Mouse (Mus musculus): ENCODE results near the gene Npvf. TPM values are rescaled to one million over a fixed set of nuclear protein-coding genes. Genes with fewer than 3 reads are reported as not detected.
"Not testable (repeated sequence)": the region's sequence is repeated elsewhere in the genome, so short reads cannot be mapped to it uniquely, and the experiment has no call there.

The Npvf gene
- total RNA-seq, 2 experiments from 2014 or later, result not detected

DNA sequence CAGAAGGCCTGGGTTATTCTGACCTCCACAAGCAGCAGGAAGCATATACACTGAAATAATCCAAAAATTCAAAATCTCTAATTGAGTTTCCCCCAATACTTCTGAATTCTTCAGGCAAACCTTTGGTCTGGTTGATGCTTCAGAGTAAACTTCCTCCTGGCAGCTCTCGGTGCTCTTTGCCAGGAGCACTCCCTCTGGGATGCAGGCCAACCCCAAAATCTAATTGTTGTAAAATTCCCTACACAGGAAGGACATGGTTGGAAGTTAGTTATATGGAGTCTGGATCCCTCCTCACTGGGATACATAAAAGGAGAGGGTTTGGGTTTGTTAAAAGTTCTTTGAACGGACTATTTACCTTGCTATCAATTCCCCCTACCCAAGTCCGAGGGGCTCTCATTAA lies 9.5 kb downstream of the Npvf start:
- intact Hi-C loops (cut with DNase I), result no loop called here
- no peak for DNase-seq (ENCODE audit: low spot score in 2 of 2)

DNA sequence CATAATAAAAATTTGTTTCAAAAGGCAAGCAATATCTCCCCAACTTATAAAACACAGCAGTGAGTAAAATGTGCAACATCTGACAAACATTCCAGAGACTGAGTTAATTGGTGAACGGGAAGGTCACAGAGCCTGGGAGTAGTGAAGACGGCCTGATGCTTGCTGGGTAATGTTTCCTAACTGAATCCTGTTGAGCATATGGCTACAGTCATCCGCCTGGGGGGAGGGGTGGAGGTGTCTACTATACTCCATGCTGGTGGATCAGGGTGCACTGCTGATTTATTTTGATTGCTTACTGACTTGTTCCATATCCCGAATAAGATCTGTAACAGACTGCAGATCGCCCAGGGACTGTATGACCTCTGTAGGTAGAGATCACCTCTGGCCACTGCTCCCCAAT lies 12.3 kb downstream of the Npvf start:
- DNase-seq (ENCODE audit: low spot score in 2 of 2), result no peak
- intact Hi-C loops (cut with DNase I), result no loop called here

DNA sequence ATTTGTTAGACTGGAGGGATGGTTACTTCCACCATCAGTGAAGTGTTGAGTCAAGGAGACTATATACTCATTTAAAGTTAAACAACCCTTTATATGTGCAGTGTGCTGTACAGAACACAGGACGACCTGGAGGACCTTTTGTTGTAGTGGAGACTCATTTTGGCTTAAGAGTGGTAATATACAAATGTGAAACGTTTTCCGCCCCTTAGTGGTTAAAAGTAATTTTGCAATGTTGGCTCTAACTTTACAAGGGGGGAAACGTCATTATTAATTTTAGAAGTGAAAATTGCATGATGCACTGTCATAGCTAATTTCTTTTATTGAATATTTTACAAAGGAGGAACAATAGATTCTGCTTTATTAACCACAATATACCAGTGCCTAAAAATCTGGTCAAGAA lies 13.9 kb downstream of the Npvf start:
- DNase-seq (ENCODE audit: low spot score in 2 of 2), result no peak
- intact Hi-C loops (cut with DNase I), result no loop called here

DNA sequence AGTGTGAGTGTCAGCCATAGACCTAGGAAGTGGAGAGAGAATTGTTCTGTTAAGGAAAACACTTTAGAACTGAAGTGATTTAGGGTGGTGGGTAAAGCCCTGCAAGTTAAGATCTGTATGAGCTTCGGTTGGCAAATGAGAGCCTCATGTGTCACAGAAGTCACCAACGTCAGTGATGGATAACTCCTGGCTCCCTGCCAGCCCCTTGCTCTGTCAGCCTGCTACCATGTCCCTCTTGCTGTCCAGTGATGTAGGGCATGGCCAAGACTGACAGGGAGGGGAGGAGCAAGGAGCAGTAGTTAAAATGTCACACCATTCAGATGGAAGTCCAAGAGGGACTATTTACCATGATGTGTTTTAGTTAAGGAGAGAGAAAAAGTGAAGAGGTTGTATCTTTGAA lies 14.6 kb downstream of the Npvf start:
- intact Hi-C loops (cut with DNase I), result no loop called here

DNA sequence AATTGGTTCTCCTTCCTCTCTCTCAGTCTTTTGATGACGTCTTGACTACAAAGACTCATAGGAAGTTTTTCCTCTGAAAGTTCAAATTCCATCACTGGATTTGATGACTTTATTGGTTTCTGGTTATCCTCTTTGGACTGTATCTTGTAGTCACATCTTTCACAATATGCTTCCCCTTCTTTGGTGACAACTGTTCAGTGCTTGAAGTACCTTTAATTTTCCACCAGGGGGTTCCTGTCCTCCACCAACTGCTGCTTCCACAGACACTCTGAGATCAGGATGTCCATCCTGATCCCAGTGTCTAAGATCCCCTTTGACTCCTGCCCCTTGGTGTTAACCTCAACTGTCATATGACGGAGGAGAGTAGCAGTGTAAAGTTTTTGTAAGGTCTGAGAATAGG lies 28.1 kb downstream of the Npvf start:
- DNase-seq (ENCODE audit: low spot score in 2 of 2), result not testable (repeated sequence)

More for the DNA sequence above, 14.6 kb downstream of the Npvf start:
- no peak for DNase-seq (ENCODE audit: low spot score in 2 of 2)

DNA sequence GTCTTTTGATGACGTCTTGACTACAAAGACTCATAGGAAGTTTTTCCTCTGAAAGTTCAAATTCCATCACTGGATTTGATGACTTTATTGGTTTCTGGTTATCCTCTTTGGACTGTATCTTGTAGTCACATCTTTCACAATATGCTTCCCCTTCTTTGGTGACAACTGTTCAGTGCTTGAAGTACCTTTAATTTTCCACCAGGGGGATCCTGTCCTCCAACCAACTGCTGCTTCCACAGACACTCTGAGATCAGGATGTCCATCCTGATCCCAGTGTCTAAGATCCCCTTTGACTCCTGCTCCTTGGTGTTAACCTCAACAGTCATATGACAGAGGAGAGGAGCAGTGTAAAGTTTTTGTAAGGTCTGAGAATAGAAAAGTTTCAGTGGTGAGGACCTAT lies 36.0 kb downstream of the Npvf start:
- intact Hi-C loops (cut with DNase I); DNase-seq (ENCODE audit: low spot score in 2 of 2): not testable (repeated sequence)

More for the DNA sequence above, 28.1 kb downstream of the Npvf start:
- intact Hi-C loops (cut with DNase I), result not testable (repeated sequence)

DNA sequence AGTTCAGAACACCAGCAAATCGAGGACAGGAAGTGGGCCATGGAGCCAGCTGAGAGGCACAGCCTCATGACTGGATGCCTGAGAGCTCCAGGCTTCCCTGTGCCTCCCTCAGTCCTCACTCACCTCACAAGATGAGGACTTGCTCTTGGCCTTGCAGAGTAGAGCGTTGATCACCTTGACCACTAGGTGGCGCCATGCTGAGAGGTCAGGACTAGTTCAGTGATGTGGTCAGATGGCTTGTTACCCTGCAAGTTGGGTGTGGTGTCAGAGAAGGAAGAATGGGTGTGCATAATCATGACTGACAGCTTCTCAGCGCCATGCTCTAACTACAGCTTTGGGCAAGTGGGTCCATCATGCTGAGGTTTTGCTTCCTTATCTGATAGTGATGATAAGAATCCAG lies 52.6 kb downstream of the Npvf start:
- intact Hi-C loops (cut with DNase I), result no loop called here
- no peak for DNase-seq (ENCODE audit: low spot score in 2 of 2)

Other genes starting within 250 kb of the Npvf start
- gene Osbpl3, start 198.2 kb downstream of the Npvf start, total RNA-seq (2021), result 10 to 100 TPM; 35.0 to 40.1 TPM
- 10 to 100 TPM; 45.3 to 47.7 TPM for gene Cycs, start 87.9 kb downstream of the Npvf start, total RNA-seq (2021)
- under 1 TPM; 0.30 to 0.41 TPM for gene 4921507P07Rik, start 57.8 kb downstream of the Npvf start, total RNA-seq (2021)